Mouse (Mus musculus): ENCODE data around the gene Abcc8.

- TF ChIP-seq USF1 (IDR thresholded peaks at IDR 0.05; ENCODE audit: low read depth, low read length) (no peak), POLR2A (IDR thresholded peaks at IDR 0.05; ENCODE audit: low read depth, low read length) (no peak), CTCF (conservative IDR thresholded peaks at IDR 0.05 in 1 of 2, IDR thresholded peaks at IDR 0.05 in 1 of 2; ENCODE audit: low read depth in 2 of 2, low read length in 2 of 2) (no peak), EP300 (IDR thresholded peaks at IDR 0.05; ENCODE audit: low read length) (no peak), CHD1 (IDR thresholded peaks at IDR 0.05; ENCODE audit: low read depth, low read length) (no peak), MAFK (IDR thresholded peaks at IDR 0.05; ENCODE audit: insufficient replicate concordance, low read length) (no peak), POLR2AphosphoS2 (IDR thresholded peaks at IDR 0.05; ENCODE audit: low read depth, low read length) (no peak), MYC (IDR thresholded peaks at IDR 0.05; ENCODE audit: low read depth, low read length) (no peak), ZMIZ1 (IDR thresholded peaks at IDR 0.05; ENCODE audit: low read depth, low read length) (no peak), BHLHE40 (IDR thresholded peaks at IDR 0.05; ENCODE audit: low read depth, low read length) (no peak), SIN3A (IDR thresholded peaks at IDR 0.05; ENCODE audit: low read length) (no peak)
Observed at GRCm38 (mm10) chr7:46124460-46124859, 55.4 kb downstream of the Abcc8 start.

Measured in CH12.LX (cell line).